ENCODE assay signal across 16 mouse cellular contexts in genomic region chr1:91085686-91086085, GRCm38 (mm10). TPM values are rescaled to one million over a fixed set of nuclear protein-coding genes. Genes with fewer than 3 reads are reported as not detected.
A peak's percentile ranks its signal among the peaks of the same experiment; 100 is the strongest.
DNase-seq lines count a peak whose midpoint lies in the region; ATAC-seq and TF ChIP-seq lines count a peak whose summit lies in the region.
"Had no signal": no experiment of that assay in that cellular context is flagged by ENCODE, and none has a peak within 500 bp of the region (broad histone marks: within the 10 kb centered on the region; RNA-seq: fewer than 3 reads in every experiment).

No protein-coding gene starts in this region.

- peaks cover 5% of the 10 kb centered on the region; the same call in 1 of the 2 replicates for H3K36me3 ChIP-seq in heart, embryonic 11.5 days (ENCODE audit: control insufficient read depth, insufficient read depth, low read length)
- H3K36me3 ChIP-seq in embryonic facial prominence, embryonic 13.5 days = no peaks in the 10 kb centered on the region
- H3K36me3 ChIP-seq in liver, embryonic 16.5 days (ENCODE audit: control insufficient read depth, insufficient read depth) = no peaks in the 10 kb centered on the region
- H3K36me3 ChIP-seq: midbrain, embryonic 13.5 days; neural tube, embryonic 13.5 days had no signal

- H3K27ac ChIP-seq in heart, embryonic 11.5 days (ENCODE audit: low read depth, low read length) = peak overlapping the region; percentile 86
- H3K27ac ChIP-seq in left cerebral cortex, adult 2 months = peak overlapping the region; percentile 67
- H3K27ac ChIP-seq in embryonic facial prominence, embryonic 13.5 days = peak overlapping the region; percentile 68
- peak overlapping the region; percentile 9; the same call in 1 of the 2 replicates for H3K27ac ChIP-seq in liver, embryonic 16.5 days (ENCODE audit: low read length)
- H3K27ac ChIP-seq: liver, embryonic 15.5 days; midbrain, embryonic 13.5 days; neural tube, embryonic 13.5 days had no signal

- peak overlapping the region; percentile 43; the same call in 1 of the 2 replicates for H3K9ac ChIP-seq in heart, embryonic 11.5 days (ENCODE audit: low read depth, low read length)
- no peak overlapping the region for H3K9ac ChIP-seq in embryonic facial prominence, embryonic 13.5 days
- H3K9ac ChIP-seq in liver, embryonic 16.5 days (ENCODE audit: low read depth, low read length) = no peak overlapping the region
- H3K9ac ChIP-seq: liver, embryonic 15.5 days; midbrain, embryonic 13.5 days; neural tube, embryonic 13.5 days had no signal

- no peaks in the 10 kb centered on the region for H3K27me3 ChIP-seq in heart, embryonic 11.5 days (ENCODE audit: control insufficient read depth, insufficient read depth, low read length)
- H3K27me3 ChIP-seq in embryonic facial prominence, embryonic 13.5 days = no peaks in the 10 kb centered on the region
- no peaks in the 10 kb centered on the region for H3K27me3 ChIP-seq in liver, embryonic 16.5 days (ENCODE audit: control insufficient read depth, insufficient read depth, low read depth, low read length)
- H3K27me3 ChIP-seq: liver, embryonic 15.5 days; midbrain, embryonic 13.5 days; neural tube, embryonic 13.5 days had no signal

- H3K4me2 ChIP-seq in heart, embryonic 11.5 days = no peak overlapping the region
- no peak overlapping the region for H3K4me2 ChIP-seq in embryonic facial prominence, embryonic 13.5 days
- H3K4me2 ChIP-seq in liver, embryonic 16.5 days (ENCODE audit: low read depth, low read length) = no peak overlapping the region
- H3K4me2 ChIP-seq: liver, embryonic 15.5 days; midbrain, embryonic 13.5 days; neural tube, embryonic 13.5 days had no signal

- H3K4me1 ChIP-seq in heart, embryonic 11.5 days (ENCODE audit: control insufficient read depth, insufficient read depth, low read length) = peaks cover 55% of the 10 kb centered on the region
- peaks cover 34% of the 10 kb centered on the region for H3K4me1 ChIP-seq in embryonic facial prominence, embryonic 13.5 days
- peaks cover 12% of the 10 kb centered on the region for H3K4me1 ChIP-seq in liver, embryonic 16.5 days (ENCODE audit: control insufficient read depth, low read depth, low read length)

- WGBS in heart, embryonic 11.5 days (ENCODE audit: insufficient replicate concordance) = 28% methylated on average over 2 of the region's 2 CpGs
- 31% methylated on average over 2 of the region's 2 CpGs for WGBS in embryonic facial prominence, embryonic 13.5 days
- 43% methylated on average over 2 of the region's 2 CpGs for WGBS in liver, embryonic 16.5 days (ENCODE audit: insufficient replicate concordance)

- intact Hi-C loops in left cerebral cortex, adult 2 months (cut with DNase I) = loop anchor here (2.0 kb wide), 1 partner anchor 111 kb away; no protein-coding TSS in a partner anchor
- intact Hi-C loops in left cerebral cortex, postnatal 10 days (cut with DNase I) = no loop called here

- no peak for DNase-seq in heart, adult 8-10 months (ENCODE audit: low spot score)
- no peak for DNase-seq in left cerebral cortex, adult 2 months (ENCODE audit: extremely low spot score in 1 of 2, low spot score in 2 of 2)
- DNase-seq in left cerebral cortex, postnatal 10 days (ENCODE audit: extremely low spot score in 1 of 2, low spot score in 2 of 2) = no peak
- no peak for DNase-seq in frontal cortex, postnatal 14 days (ENCODE audit: low spot score in 2 of 2)
- DNase-seq: cerebellum, postnatal 25 days; gastrocnemius, postnatal 14 days had no signal

- no peak for ATAC-seq in heart, embryonic 11.5 days (replicated peaks; ENCODE audit: insufficient number of reproducible peaks, low FRiP score, low TSS enrichment)
- ATAC-seq in embryonic facial prominence, embryonic 13.5 days (ENCODE audit: insufficient number of reproducible peaks, insufficient read depth, low FRiP score, low TSS enrichment, low read depth) = 0 out of 2 replicates have a peak, but pooled peaks have one; percentile 35
- ATAC-seq in liver, embryonic 16.5 days (ENCODE audit: low read depth) = no peak
- ATAC-seq in activated CD4-positive, CD25-positive, alpha-beta regulatory T cell, adult 4 months = no peak
- ATAC-seq: intestine, embryonic 16.5 days; midbrain, embryonic 13.5 days had no signal

- TF ChIP-seq CTCF in left cerebral cortex, adult 2 months (IDR thresholded peaks at IDR 0.05) = no peak

- no peak overlapping the region for H3K4me3 ChIP-seq in heart, embryonic 11.5 days (ENCODE audit: low read depth, low read length)
- H3K4me3 ChIP-seq in left cerebral cortex, adult 2 months = no peak overlapping the region
- H3K4me3 ChIP-seq in embryonic facial prominence, embryonic 13.5 days = no peak overlapping the region
- no peak overlapping the region for H3K4me3 ChIP-seq in liver, embryonic 16.5 days (ENCODE audit: low read depth, low read length)
- H3K4me3 ChIP-seq: liver, embryonic 15.5 days; midbrain, embryonic 13.5 days; neural tube, embryonic 13.5 days had no signal

- no peaks in the 10 kb centered on the region for H3K9me3 ChIP-seq in heart, embryonic 11.5 days (replicated peaks; ENCODE audit: control insufficient read depth, low read length)
- H3K9me3 ChIP-seq in embryonic facial prominence, embryonic 13.5 days = no peaks in the 10 kb centered on the region
- no peaks in the 10 kb centered on the region for H3K9me3 ChIP-seq in liver, embryonic 16.5 days (replicated peaks; ENCODE audit: control insufficient read depth, low read length)
- H3K9me3 ChIP-seq: liver, embryonic 15.5 days; midbrain, embryonic 13.5 days; neural tube, embryonic 13.5 days had no signal

RNA-seq across cellular contexts. Expression of gene Rbm44, which starts 59.2 kb away (rescaled TPM):
- polyA plus RNA-seq in heart, embryonic 11.5 days (2014; fragmentation: Nextera tagmentation; extraction: Ambion mirVana) = 1.9 and 2.4 TPM in 2 replicates
- total RNA-seq in heart, adult 8-10 months (2022) = not detected
- not detected for total RNA-seq in left cerebral cortex, adult 2 months (2021)
- total RNA-seq in left cerebral cortex, postnatal 10 days (2021) = under 1 TPM; 0.24 to 0.36 TPM
- 0.80 and 1.1 TPM in 2 replicates for polyA plus RNA-seq in embryonic facial prominence, embryonic 13.5 days (2015; fragmentation: Nextera tagmentation; extraction: Ambion mirVana)
- 0.63 and 0.96 TPM in 2 replicates for polyA plus RNA-seq in liver, embryonic 16.5 days (2015; fragmentation: Nextera tagmentation; extraction: Ambion mirVana)
- polyA plus RNA-seq in activated CD4-positive, CD25-positive, alpha-beta regulatory T cell, adult 4 months (2017; shearing (Covaris generic)) = 1 to 10 TPM; 1.7 TPM
- total RNA-seq: adrenal gland, adult 18-20 months; gastrocnemius, postnatal 14 days had no signal
- polyA plus RNA-seq: C2C12 had no signal

Comparison
In these comparisons a context has a peak if more than half of its experiments do, and no peak if none do; other contexts are left out.
1. H3K27ac ChIP-seq: peak in every context shown above with its lines; median percentile 86 in heart, embryonic 11.5 days; 68 in embryonic facial prominence, embryonic 13.5 days; 67 in left cerebral cortex, adult 2 months; 9 in liver, embryonic 16.5 days.